Mouse (Mus musculus): ENCODE data around the gene Fanci. TPM values are rescaled to one million over a fixed set of nuclear protein-coding genes. Genes with fewer than 3 reads are reported as not detected.

Gene Fanci
- polyA plus RNA-seq, 1 experiment from 2014 or later: 1.7 TPM

GRCm38 (mm10) chr7:79393924-79394323, 2.2 kb downstream of the Fanci start:
- H3K9me3 ChIP-seq (replicated peaks; ENCODE audit: control insufficient read depth, low read length, poor library complexity, severe bottlenecking): no peaks in the 10 kb centered on the region
- H3K27ac ChIP-seq (ENCODE audit: low read length): no peak overlapping the region
- H3K36me3 ChIP-seq (ENCODE audit: control insufficient read depth, insufficient read depth, low read length): no peaks in the 10 kb centered on the region
- H3K4me2 ChIP-seq (ENCODE audit: low read length): no peak overlapping the region
- WGBS: 97% methylated on average over 7 of the region's 7 CpGs
- no peak overlapping the region for H3K4me3 ChIP-seq (ENCODE audit: low read depth, low read length)
- H3K4me1 ChIP-seq (ENCODE audit: control insufficient read depth, insufficient read depth, low read length): peaks cover 8% of the 10 kb centered on the region
- no peaks in the 10 kb centered on the region for H3K27me3 ChIP-seq (ENCODE audit: control insufficient read depth, insufficient read depth, low read depth, low read length)
- ATAC-seq: no peak
- H3K9ac ChIP-seq (ENCODE audit: low read depth, low read length): no peak overlapping the region

- Histone ChIP-seq H3K9me3 (replicated peaks; ENCODE audit: control insufficient read depth, low read length, poor library complexity, severe bottlenecking) (no peaks in the 10 kb centered on the region), H3K36me3 (ENCODE audit: control insufficient read depth, insufficient read depth, low read length) (no peaks in the 10 kb centered on the region), H3K27me3 (ENCODE audit: control insufficient read depth, insufficient read depth, low read depth, low read length) (no peaks in the 10 kb centered on the region), H3K9ac (ENCODE audit: low read depth, low read length) (no peak overlapping the region), H3K4me1 (ENCODE audit: control insufficient read depth, insufficient read depth, low read length) (peaks cover 8% of the 10 kb centered on the region), H3K27ac (ENCODE audit: low read length) (no peak overlapping the region), H3K4me3 (ENCODE audit: low read depth, low read length) (no peak overlapping the region), H3K4me2 (ENCODE audit: low read length) (no peak overlapping the region)
- 70% methylated on average over 7 of the region's 7 CpGs for WGBS
- no peak for ATAC-seq
Measured at GRCm38 (mm10) chr7:79394666-79395065, 2.9 kb downstream of the Fanci start.

GRCm38 (mm10) chr7:79395186-79395585, 3.5 kb downstream of the Fanci start:
- no peak overlapping the region for H3K27ac ChIP-seq (ENCODE audit: low read length)
- H3K4me2 ChIP-seq (ENCODE audit: low read length): no peak overlapping the region
- H3K36me3 ChIP-seq (ENCODE audit: control insufficient read depth, insufficient read depth, low read length): no peaks in the 10 kb centered on the region
- WGBS: 88% methylated on average over 7 of the region's 7 CpGs
- peaks cover 8% of the 10 kb centered on the region for H3K4me1 ChIP-seq (ENCODE audit: control insufficient read depth, insufficient read depth, low read length)
- no peak overlapping the region for H3K4me3 ChIP-seq (ENCODE audit: low read depth, low read length)
- ATAC-seq: no peak
- no peaks in the 10 kb centered on the region for H3K9me3 ChIP-seq (replicated peaks; ENCODE audit: control insufficient read depth, low read length, poor library complexity, severe bottlenecking)
- no peaks in the 10 kb centered on the region for H3K27me3 ChIP-seq (ENCODE audit: control insufficient read depth, insufficient read depth, low read depth, low read length)
- H3K9ac ChIP-seq (ENCODE audit: low read depth, low read length): no peak overlapping the region

- Histone ChIP-seq H3K4me3 (ENCODE audit: low read depth, low read length) (no peak overlapping the region), H3K27me3 (ENCODE audit: control insufficient read depth, insufficient read depth, low read depth, low read length) (no peaks in the 10 kb centered on the region), H3K4me2 (ENCODE audit: low read length) (no peak overlapping the region), H3K36me3 (ENCODE audit: control insufficient read depth, insufficient read depth, low read length) (no peaks in the 10 kb centered on the region), H3K9ac (ENCODE audit: low read depth, low read length) (no peak overlapping the region), H3K9me3 (replicated peaks; ENCODE audit: control insufficient read depth, low read length, poor library complexity, severe bottlenecking) (no peaks in the 10 kb centered on the region), H3K27ac (ENCODE audit: low read length) (no peak overlapping the region), H3K4me1 (ENCODE audit: control insufficient read depth, insufficient read depth, low read length) (peaks cover 3% of the 10 kb centered on the region)
- 87% methylated on average over 10 of the region's 10 CpGs for WGBS
- ATAC-seq: no peak
Measured at GRCm38 (mm10) chr7:79397446-79397963, 5.8 kb downstream of the Fanci start.

GRCm38 (mm10) chr7:79398426-79398825, 6.7 kb downstream of the Fanci start:
- no peak for ATAC-seq
- no peak overlapping the region for H3K27ac ChIP-seq (ENCODE audit: low read length)
- no peaks in the 10 kb centered on the region for H3K4me1 ChIP-seq (ENCODE audit: control insufficient read depth, insufficient read depth, low read length)
- no peak overlapping the region for H3K4me3 ChIP-seq (ENCODE audit: low read depth, low read length)
- no peak overlapping the region for H3K9ac ChIP-seq (ENCODE audit: low read depth, low read length)
- 93% methylated on average over 8 of the region's 8 CpGs for WGBS
- H3K27me3 ChIP-seq (ENCODE audit: control insufficient read depth, insufficient read depth, low read depth, low read length): no peaks in the 10 kb centered on the region
- no peaks in the 10 kb centered on the region for H3K36me3 ChIP-seq (ENCODE audit: control insufficient read depth, insufficient read depth, low read length)
- no peak overlapping the region for H3K4me2 ChIP-seq (ENCODE audit: low read length)
- H3K9me3 ChIP-seq (replicated peaks; ENCODE audit: control insufficient read depth, low read length, poor library complexity, severe bottlenecking): no peaks in the 10 kb centered on the region

- H3K27me3 ChIP-seq (ENCODE audit: control insufficient read depth, insufficient read depth, low read depth, low read length): no peaks in the 10 kb centered on the region
- no peak for ATAC-seq
- H3K9ac ChIP-seq (ENCODE audit: low read depth, low read length): no peak overlapping the region
- H3K9me3 ChIP-seq (replicated peaks; ENCODE audit: control insufficient read depth, low read length, poor library complexity, severe bottlenecking): no peaks in the 10 kb centered on the region
- no peak overlapping the region for H3K4me2 ChIP-seq (ENCODE audit: low read length)
- no peak overlapping the region for H3K4me3 ChIP-seq (ENCODE audit: low read depth, low read length)
- H3K27ac ChIP-seq (ENCODE audit: low read length): no peak overlapping the region
- 69% methylated on average over 12 of the region's 12 CpGs for WGBS
- no peaks in the 10 kb centered on the region for H3K36me3 ChIP-seq (ENCODE audit: control insufficient read depth, insufficient read depth, low read length)
- no peaks in the 10 kb centered on the region for H3K4me1 ChIP-seq (ENCODE audit: control insufficient read depth, insufficient read depth, low read length)
Measured at GRCm38 (mm10) chr7:79398971-79399370, 7.2 kb downstream of the Fanci start.

GRCm38 (mm10) chr7:79400296-79400695, 8.6 kb downstream of the Fanci start:
- H3K9me3 ChIP-seq (replicated peaks; ENCODE audit: control insufficient read depth, low read length, poor library complexity, severe bottlenecking): no peaks in the 10 kb centered on the region
- WGBS: 84% methylated on average over 3 of the region's 3 CpGs
- no peak for ATAC-seq
- H3K27ac ChIP-seq (ENCODE audit: low read length): no peak overlapping the region
- H3K4me1 ChIP-seq (ENCODE audit: control insufficient read depth, insufficient read depth, low read length): no peaks in the 10 kb centered on the region
- H3K9ac ChIP-seq (ENCODE audit: low read depth, low read length): no peak overlapping the region
- H3K4me3 ChIP-seq (ENCODE audit: low read depth, low read length): no peak overlapping the region
- H3K36me3 ChIP-seq (ENCODE audit: control insufficient read depth, insufficient read depth, low read length): no peaks in the 10 kb centered on the region
- no peaks in the 10 kb centered on the region for H3K27me3 ChIP-seq (ENCODE audit: control insufficient read depth, insufficient read depth, low read depth, low read length)
- H3K4me2 ChIP-seq (ENCODE audit: low read length): no peak overlapping the region

- 84% methylated on average over 18 of the region's 18 CpGs for WGBS
- Histone ChIP-seq H3K4me3 (ENCODE audit: low read depth, low read length) (no peak overlapping the region), H3K27ac (ENCODE audit: low read length) (no peak overlapping the region)
Measured at GRCm38 (mm10) chr7:79414449-79415375, 23.0 kb downstream of the Fanci start.

GRCm38 (mm10) chr7:79419950-79420349, 28.2 kb downstream of the Fanci start:
- Histone ChIP-seq H3K4me1 (ENCODE audit: control insufficient read depth, insufficient read depth, low read length) (no peaks in the 10 kb centered on the region), H3K27ac (ENCODE audit: low read length) (no peak overlapping the region), H3K4me3 (ENCODE audit: low read depth, low read length) (no peak overlapping the region), H3K9ac (ENCODE audit: low read depth, low read length) (no peak overlapping the region), H3K9me3 (replicated peaks; ENCODE audit: control insufficient read depth, low read length, poor library complexity, severe bottlenecking) (no peaks in the 10 kb centered on the region), H3K36me3 (ENCODE audit: control insufficient read depth, insufficient read depth, low read length) (no peaks in the 10 kb centered on the region), H3K4me2 (ENCODE audit: low read length) (no peak overlapping the region), H3K27me3 (ENCODE audit: control insufficient read depth, insufficient read depth, low read depth, low read length) (no peaks in the 10 kb centered on the region)
- WGBS: 93% methylated on average over 7 of the region's 7 CpGs
- no peak for ATAC-seq

More at GRCm38 (mm10) chr7:79414449-79415375, 23.0 kb downstream of the Fanci start:
- Histone ChIP-seq H3K27me3 (ENCODE audit: control insufficient read depth, insufficient read depth, low read depth, low read length) (no peaks in the 10 kb centered on the region), H3K4me1 (ENCODE audit: control insufficient read depth, insufficient read depth, low read length) (no peaks in the 10 kb centered on the region), H3K4me2 (ENCODE audit: low read length) (no peak overlapping the region), H3K9ac (ENCODE audit: low read depth, low read length) (no peak overlapping the region), H3K9me3 (replicated peaks; ENCODE audit: control insufficient read depth, low read length, poor library complexity, severe bottlenecking) (no peaks in the 10 kb centered on the region), H3K36me3 (ENCODE audit: control insufficient read depth, insufficient read depth, low read length) (no peaks in the 10 kb centered on the region)
- ATAC-seq: no peak

Measured in midbrain, embryonic 16.5 days (tissue).